Mouse (Mus musculus): ENCODE data around the gene Smg1.

DNA sequence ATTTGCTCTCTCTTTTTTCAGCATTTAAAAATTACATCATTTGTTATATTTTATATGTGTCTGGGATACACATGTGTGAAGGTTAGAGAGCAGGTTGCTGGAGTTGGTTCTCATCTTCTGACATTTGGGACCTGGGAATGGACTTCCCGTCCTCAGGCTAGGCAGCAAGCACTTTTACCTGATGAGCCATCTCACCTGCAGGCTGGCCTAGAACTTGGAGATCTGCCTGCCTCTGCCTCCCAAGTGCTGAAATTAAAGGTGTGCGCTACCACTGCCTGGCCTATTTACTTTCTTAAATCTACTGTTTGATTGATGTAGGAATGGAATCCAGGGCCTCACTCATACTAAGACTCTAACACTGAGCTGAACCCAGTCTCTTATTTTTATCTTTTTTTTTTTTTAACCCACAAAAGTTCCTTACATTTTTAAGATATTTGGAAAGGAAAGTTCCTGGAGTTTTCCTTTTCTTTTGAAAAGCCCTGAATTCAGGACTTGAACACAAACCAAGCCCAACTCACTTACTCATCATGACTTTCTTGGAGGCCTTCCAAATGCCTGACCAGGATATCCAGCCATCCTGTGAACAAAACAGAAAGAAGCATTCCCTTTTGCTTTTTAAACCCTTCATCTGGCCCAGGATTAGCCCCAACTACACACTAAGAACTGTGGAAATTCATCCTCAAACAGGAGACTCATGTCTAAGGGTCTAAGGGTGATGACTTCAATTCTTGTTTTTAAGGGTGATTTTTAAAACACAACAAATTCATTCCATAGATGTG, 8.1 kb upstream of the Smg1 start:
- TF ChIP-seq POLR2A (IDR thresholded peaks at IDR 0.05; ENCODE audit: low read depth, low read length) (no peak), CTCF (conservative IDR thresholded peaks at IDR 0.05 in 1 of 2, IDR thresholded peaks at IDR 0.05 in 1 of 2; ENCODE audit: low read depth in 2 of 2, low read length in 2 of 2) (no peak), ZC3H11A (IDR thresholded peaks at IDR 0.05; ENCODE audit: low read depth, low read length) (no peak), NRF1 (IDR thresholded peaks at IDR 0.05; ENCODE audit: low read depth, low read length) (no peak), MEF2A (IDR thresholded peaks at IDR 0.05; ENCODE audit: borderline replicate concordance, low read depth, low read length) (no peak), EP300 (IDR thresholded peaks at IDR 0.05; ENCODE audit: low read length) (no peak), MAX (IDR thresholded peaks at IDR 0.05; ENCODE audit: low read length) (no peak)
